Mouse (Mus musculus) E14TG2a.4 (cell line): ENCODE results near the gene Zfp472.

ENCODE experiments used
- CTCF ChIP-seq: conservative IDR thresholded peaks from 2 replicates; pipeline ENCODE4 v1.5.1; 2014; ENCODE audit warnings: low read length
- NANOG ChIP-seq: IDR thresholded peaks from 2 replicates; pipeline ENCODE4 v1.6.1; 2014; ENCODE audit warnings: borderline replicate concordance, low read length, mixed read lengths

DNA sequence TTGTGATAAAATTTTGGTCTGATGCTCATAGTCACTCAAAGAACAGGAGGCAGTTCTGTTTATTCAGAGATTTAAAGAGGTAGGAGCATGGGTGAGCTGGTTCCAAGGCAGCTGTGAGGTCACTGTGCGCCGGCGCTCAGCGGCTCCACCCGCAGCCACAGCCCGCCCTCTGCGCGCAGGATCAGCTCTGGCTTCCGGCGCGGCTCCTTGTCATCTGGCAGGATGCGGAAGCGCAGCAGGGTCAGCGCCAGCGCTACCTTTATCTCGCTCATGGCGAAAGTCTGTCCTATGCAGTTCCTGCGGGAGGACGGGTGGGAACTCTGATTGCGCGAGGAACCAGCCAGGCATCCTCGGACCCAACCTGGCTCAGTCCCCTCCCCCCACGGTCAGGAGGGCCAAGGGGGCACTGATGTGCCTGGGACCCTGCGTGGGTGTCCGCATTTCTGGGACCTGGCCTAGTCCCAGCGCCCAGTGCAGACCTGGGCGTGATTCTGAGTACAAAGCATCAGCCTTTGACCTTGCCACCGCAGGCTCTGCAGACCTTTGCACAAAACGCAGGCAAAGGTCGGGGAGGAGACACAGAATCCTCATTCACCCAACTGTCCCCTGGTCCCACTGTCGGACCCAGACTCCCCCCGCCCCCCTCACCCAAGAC, 40.8 kb upstream of the Zfp472 start:
- TF ChIP-seq CTCF (no peak), NANOG (no peak)
